Mouse (Mus musculus) embryo, embryonic 10 days (tissue): ENCODE measurements around the gene Pax1.

ENCODE experiments used
- DNase-seq: peaks from one replicate; pipeline ENCODE4 v3.0.0-alpha.2; 2015; ENCODE audit warnings: low spot score

Pax1 gene

GRCm38 (mm10) chr2:147361581-147361980, at the start of gene Pax1:
Pax1 (plus strand) TSS chr2:147361925.
- DNase-seq: no peak

GRCm38 (mm10) chr2:147321036-147321435, 40.7 kb upstream of the Pax1 start:
- peak; percentile 78 for DNase-seq

DNA sequence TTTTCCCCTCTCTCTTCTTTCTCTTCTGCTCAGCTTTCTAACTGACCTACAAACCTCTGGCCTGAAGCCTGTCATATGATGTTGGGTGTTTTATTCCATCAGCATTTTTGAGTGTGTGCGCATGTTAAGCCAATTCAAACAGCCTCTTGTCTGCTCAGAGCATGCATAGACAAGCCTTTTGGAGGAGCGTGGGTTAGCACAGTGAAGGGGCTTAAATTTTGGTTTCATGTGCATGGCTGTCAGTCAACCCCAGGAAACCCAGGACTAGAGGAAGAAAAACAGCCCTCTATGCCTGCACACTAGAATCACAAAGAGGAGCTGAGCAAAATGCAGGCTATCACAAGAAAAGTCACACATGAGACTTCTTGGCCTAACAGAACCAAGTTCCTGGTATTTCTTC, 36.5 kb upstream of the Pax1 start:
- DNase-seq: no peak

DNA sequence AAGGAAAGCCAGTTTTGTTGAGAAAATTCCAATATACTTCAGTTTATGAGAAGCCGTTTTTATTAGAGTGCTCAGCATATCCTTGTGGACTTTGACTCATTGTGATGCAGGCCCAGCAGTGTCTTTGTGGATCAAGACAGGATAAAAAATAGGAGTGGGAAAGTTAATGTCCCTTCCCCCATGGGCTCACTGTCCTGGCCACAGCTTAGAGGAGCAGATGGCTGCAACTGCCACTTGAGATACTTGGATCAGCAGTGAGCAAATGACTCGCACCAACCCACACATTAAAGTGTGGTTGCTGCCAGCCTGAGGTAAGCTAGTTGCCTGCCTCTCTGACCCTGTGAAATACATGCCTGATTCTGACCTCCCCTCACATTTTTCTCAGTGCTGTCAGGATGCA, 29.0 kb upstream of the Pax1 start:
- no peak for DNase-seq

- no peak for DNase-seq
These were observed 23.0 kb upstream of the Pax1 start for GRCm38 (mm10) chr2:147338729-147339128.

DNA sequence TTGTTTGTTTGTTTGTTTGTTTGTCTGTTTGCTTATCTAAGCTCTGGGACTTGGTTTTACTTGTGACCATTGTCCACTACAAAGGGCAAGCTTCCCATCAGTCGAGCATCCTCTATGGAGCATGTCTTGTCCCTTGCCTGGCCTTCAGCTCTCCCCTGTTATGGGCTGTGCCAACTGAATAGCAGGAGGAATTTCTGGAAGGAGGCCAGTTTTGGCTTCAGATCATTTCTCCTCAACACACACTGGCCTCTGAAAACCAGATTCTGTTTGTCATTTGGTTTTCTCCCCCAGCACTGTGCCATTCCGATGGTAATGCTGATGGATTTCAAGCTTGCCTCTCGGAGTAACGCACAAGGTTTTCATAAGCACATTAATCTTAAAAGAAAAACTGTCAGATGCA, 21.9 kb upstream of the Pax1 start:
- no peak for DNase-seq

DNA sequence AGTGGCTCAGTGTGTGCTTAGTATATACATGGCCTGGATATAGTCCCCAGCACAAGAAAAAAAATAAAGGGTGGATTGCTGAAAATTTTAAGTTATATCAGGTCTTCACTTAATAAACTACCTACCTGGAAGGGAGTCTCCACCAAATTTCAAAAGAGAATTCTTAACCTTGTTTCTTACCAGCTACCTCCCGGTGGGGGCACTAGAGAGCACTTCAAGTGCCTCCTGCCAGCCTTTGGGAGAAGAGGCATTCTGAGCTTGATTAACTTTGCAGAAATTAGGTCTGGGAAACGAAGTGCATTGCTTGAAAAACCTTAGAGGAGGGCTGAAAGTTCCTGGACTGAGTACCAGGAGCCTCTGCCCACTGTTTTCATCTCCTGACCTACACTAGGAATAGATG, 19.5 kb upstream of the Pax1 start:
- peak; percentile 47 for DNase-seq

- peak; percentile 69 for DNase-seq
These were observed 2.0 kb upstream of the Pax1 start for GRCm38 (mm10) chr2:147359716-147360115.

DNA sequence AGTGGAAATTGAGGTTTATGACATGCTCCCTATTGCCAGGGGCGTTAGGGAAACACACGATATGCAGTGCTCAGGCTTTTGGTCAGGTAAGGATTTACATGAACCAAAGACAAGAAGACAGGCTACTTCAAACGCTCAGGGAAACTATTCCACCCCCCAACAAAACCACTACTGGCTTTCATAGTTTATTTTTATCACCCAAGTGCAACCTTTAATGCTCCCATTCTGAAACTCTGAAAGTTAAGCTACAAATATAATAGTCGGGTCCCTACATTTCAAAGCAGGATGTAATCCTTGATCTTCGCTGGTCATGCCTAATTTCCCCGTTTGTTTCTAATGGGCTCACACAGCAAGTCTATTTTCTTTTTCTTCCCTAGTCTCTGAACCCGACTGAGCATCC, 1.3 kb upstream of the Pax1 start:
- DNase-seq: no peak

- DNase-seq: no peak
These were observed 869 bp upstream of the Pax1 start for GRCm38 (mm10) chr2:147360856-147361255.

DNA sequence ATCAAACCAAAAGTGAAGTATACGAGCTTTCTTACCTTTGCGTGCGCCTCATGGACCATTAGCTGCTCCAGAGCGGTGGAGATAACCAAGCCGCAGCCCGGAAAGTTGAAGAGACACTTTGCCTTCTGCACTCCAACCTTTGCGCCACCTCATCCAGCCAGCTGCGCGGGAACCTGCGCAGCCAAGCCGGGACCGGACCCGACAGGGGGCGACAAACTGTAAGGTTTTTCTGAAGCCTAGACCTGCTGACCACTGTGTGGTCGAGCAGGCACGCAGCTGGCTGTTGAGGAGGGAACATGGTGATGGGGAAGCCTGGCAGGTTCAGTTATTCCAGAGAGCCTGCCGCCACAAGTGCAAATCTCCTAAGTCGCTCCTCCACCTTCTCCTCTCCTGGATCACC, 591 bp downstream of the Pax1 start:
- peak; percentile 88 for DNase-seq

- no peak for DNase-seq
These were observed 1.8 kb downstream of the Pax1 start for GRCm38 (mm10) chr2:147363401-147364130.

DNA sequence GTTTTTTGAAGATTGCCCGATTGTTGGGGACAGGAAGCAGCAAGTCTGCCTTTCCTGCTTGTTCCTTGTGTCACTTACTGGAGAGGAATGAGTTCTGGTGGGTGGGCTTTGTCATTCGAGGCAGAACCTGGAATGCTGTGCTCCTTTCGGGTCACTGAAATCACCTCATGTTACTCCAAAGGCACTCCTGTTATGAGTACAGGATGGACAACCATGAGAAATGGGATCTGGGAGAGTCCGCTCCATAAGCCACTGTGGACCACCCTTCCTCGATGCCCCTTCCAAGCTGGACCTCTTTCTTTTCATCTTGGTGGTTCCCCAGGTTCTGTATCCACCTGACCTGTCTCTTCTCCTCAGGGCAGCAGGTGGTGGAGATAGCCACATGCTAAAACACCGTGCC, 2.5 kb downstream of the Pax1 start:
- DNase-seq: no peak

GRCm38 (mm10) chr2:147364982-147365907, 3.5 kb downstream of the Pax1 start:
- no peak for DNase-seq

DNA sequence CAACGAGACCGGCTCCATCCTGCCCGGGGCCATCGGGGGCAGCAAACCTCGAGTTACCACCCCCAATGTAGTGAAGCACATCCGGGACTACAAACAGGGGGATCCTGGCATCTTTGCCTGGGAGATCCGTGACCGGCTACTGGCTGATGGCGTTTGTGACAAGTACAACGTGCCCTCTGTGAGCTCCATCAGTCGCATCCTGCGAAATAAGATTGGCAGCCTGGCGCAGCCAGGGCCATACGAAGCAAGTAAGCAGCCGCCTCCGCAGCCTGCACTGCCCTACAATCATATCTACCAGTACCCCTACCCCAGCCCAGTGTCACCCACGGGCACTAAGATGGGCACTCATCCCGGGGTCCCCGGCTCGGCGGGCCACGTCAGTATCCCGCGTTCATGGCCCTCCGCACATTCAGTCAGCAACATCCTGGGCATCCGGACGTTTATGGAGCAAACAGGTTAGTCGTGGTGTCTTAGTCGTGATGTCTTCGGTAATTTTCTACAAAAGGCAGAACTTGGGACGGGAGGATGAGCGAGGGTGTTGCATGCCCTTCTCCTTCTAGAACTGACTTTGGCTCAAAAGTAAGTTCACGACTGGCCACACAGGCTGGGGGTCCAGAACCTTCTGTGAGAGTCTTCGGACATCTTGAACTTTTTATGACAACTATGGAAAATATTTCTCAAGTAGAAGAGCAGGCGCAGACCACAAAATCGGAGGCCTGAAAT, 4.3 kb downstream of the Pax1 start:
- no peak for DNase-seq

- no peak for DNase-seq
These were observed 5.6 kb downstream of the Pax1 start for GRCm38 (mm10) chr2:147367246-147367820.

GRCm38 (mm10) chr2:147367911-147368591, 6.3 kb downstream of the Pax1 start:
- peak; percentile 48 for DNase-seq

DNA sequence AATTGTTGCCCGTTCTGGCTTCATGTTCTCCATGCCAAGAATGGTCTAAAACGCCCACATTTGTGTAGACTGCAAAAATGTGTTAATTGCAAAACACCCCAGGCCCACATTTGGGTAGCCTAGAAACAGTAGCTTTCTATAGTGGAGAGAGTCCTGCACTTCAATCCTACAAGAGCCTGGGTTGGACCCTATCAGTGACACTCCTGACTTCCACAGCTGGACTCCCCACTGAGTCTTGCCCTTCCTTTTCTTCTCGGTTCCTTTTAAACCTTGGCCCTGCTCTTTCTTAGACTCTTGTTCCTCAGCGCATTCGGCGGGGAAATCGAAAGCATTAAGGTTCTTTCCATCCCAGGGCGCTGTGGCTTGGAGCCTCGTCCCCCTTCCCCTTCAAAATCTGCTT, 7.8 kb downstream of the Pax1 start:
- no peak for DNase-seq

DNA sequence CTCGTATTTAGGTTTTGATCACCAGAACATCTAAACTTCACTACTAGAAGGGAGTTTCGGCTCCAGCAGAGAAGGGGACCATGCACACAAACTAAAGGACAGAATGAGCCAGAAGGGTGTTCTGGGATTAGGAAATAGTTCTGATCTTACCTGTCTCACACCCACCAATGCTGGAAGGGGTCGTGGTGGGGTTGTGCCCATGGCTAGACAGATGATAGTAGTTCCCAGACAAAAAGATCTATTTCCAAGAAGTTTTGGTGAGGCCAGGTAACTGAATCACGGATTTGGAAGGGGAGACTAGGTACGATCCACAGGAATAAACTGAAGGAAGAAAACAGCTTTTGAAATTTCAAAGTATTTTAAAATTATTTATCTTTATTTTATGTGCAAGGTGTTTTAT, 8.4 kb downstream of the Pax1 start:
- no peak for DNase-seq

DNA sequence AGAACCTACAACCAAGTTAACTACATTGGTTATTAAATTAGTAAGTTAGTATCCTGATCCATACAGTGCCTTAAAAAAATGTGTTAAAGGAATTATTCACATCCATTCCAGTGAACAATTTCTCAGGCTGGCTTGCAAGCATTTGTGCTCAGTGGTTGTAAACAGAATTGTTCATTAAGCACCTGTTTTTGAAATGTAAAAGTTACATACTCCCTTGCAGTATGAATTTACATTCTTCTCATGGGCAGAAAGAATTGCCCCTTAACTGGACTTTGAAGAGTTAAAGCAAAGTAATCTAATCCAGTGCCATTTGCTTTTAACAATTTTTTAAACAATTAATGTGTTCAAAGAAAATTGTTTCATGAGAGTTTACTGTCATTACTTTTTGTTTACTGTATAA, 9.6 kb downstream of the Pax1 start:
- no peak for DNase-seq

DNA sequence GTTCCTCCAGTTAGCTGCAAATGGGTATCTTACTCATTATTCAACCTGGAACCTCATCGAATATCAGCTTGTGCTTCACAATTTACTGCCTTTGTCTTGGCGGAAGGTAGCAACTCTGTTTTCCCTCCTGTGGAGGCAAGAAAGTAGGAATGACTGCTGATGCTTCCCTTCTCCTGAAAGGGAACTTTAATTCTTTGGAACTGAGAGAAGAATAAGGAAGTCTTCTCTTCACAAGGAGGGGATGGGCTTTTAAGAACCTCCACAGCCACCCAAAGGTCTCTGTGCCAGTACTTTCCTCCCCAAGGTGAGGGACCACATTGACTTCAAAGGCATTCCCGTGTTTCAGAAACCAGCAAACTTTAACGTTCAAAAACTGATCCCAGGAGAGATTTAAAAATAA, 10.1 kb downstream of the Pax1 start:
- no peak for DNase-seq
